In genomic region chr11:53299551-53300329, GRCm38 (mm10) we compare ENCODE assay signal across 8 mouse cellular contexts. TPM values are rescaled to one million over a fixed set of nuclear protein-coding genes. Genes with fewer than 3 reads are reported as not detected.
A peak's percentile ranks its signal among the peaks of the same experiment; 100 is the strongest.
DNase-seq lines count a peak whose midpoint lies in the region; ATAC-seq and TF ChIP-seq lines count a peak whose summit lies in the region.

No protein-coding gene starts in this region.

- H3K4me2 ChIP-seq in neural tube, embryonic 11.5 days (ENCODE audit: low read depth): peak overlapping the region; percentile 77
- H3K4me2 ChIP-seq in limb, embryonic 15.5 days: peak overlapping the region; percentile 53
- H3K4me2 ChIP-seq in midbrain, embryonic 16.5 days (ENCODE audit: low read length): peak overlapping the region; percentile 70

- peak; percentile 59 for ATAC-seq in neural tube, embryonic 11.5 days (ENCODE audit: insufficient read depth, low FRiP score, low TSS enrichment)
- peak; percentile 49; the same call in 1 of the 2 replicates for ATAC-seq in limb, embryonic 15.5 days (ENCODE audit: insufficient number of reproducible peaks, low FRiP score, low TSS enrichment, low read depth)
- ATAC-seq in midbrain, embryonic 16.5 days: peak; percentile 82

- no peaks in the 10 kb centered on the region; the same call in 1 of the 2 replicates for H3K36me3 ChIP-seq in neural tube, embryonic 11.5 days (ENCODE audit: control insufficient read depth, insufficient read depth, low read length)
- H3K36me3 ChIP-seq in kidney, adult 2 months (ENCODE audit: control insufficient read depth, insufficient read depth, low read length): no peaks in the 10 kb centered on the region
- H3K36me3 ChIP-seq in limb, embryonic 15.5 days: 0 out of 2 replicates have a peak, but pooled peaks cover 4% of the 10 kb centered on the region
- H3K36me3 ChIP-seq in midbrain, embryonic 16.5 days (ENCODE audit: control insufficient read depth, insufficient read depth, low read length): no peaks in the 10 kb centered on the region

- peak overlapping the region; percentile 100 for H3K4me3 ChIP-seq in neural tube, embryonic 11.5 days (ENCODE audit: low read depth, low read length)
- H3K4me3 ChIP-seq in kidney, adult 2 months (ENCODE audit: insufficient read depth, low read depth, low read length): peak overlapping the region; percentile 86
- peak overlapping the region; percentile 100 for H3K4me3 ChIP-seq in limb, embryonic 15.5 days
- H3K4me3 ChIP-seq in midbrain, embryonic 16.5 days (ENCODE audit: low read depth, low read length): peak overlapping the region; percentile 100

- peaks cover 9% of the 10 kb centered on the region; the same call in 1 of the 2 replicates for H3K4me1 ChIP-seq in neural tube, embryonic 11.5 days (ENCODE audit: control insufficient read depth, insufficient read depth, low read length)
- peaks cover 24% of the 10 kb centered on the region; the same call in 1 of the 2 replicates for H3K4me1 ChIP-seq in kidney, adult 2 months (ENCODE audit: control insufficient read depth, insufficient read depth, low read length)
- H3K4me1 ChIP-seq in limb, embryonic 15.5 days: peaks cover 29% of the 10 kb centered on the region
- H3K4me1 ChIP-seq in midbrain, embryonic 16.5 days (ENCODE audit: control insufficient read depth, insufficient read depth, low read length): peaks cover 32% of the 10 kb centered on the region

- peak; percentile 66 for DNase-seq in neural tube, embryonic 11.5 days (ENCODE audit: low spot score)
- no peak for DNase-seq in neural tube, embryonic 10.5 days (ENCODE audit: extremely low spot score, low spot score)
- peak; percentile 70 for DNase-seq in embryo, embryonic 11 days
- peak; percentile 61 to 78 for DNase-seq in heart, adult 18-20 months
- DNase-seq in kidney, adult 2 months: peak; percentile 85
- DNase-seq in spleen, postnatal 4 days (ENCODE audit: low spot score in 2 of 2): peak; percentile 62 to 81

- under 1% methylated on average over 74 of the region's 80 CpGs for WGBS in neural tube, embryonic 11.5 days
- under 1% methylated on average over 80 of the region's 80 CpGs for WGBS in kidney, adult 2 months
- WGBS in limb, embryonic 15.5 days: under 1% methylated on average over 80 of the region's 80 CpGs
- WGBS in midbrain, embryonic 16.5 days: under 1% methylated on average over 80 of the region's 80 CpGs

- H3K9ac ChIP-seq in neural tube, embryonic 11.5 days (ENCODE audit: low read length): peak overlapping the region; percentile 99
- H3K9ac ChIP-seq in limb, embryonic 15.5 days: peak overlapping the region; percentile 96
- peak overlapping the region; percentile 97 for H3K9ac ChIP-seq in midbrain, embryonic 16.5 days (ENCODE audit: low read depth, low read length)

- peak overlapping the region; percentile 96 for H3K27ac ChIP-seq in neural tube, embryonic 11.5 days (ENCODE audit: low read depth, low read length)
- peak overlapping the region; percentile 89 for H3K27ac ChIP-seq in kidney, adult 2 months (ENCODE audit: insufficient read depth, low read depth, low read length)
- H3K27ac ChIP-seq in limb, embryonic 15.5 days: peak overlapping the region; percentile 98
- H3K27ac ChIP-seq in midbrain, embryonic 16.5 days (ENCODE audit: low read length): peak overlapping the region; percentile 88

- H3K27me3 ChIP-seq in neural tube, embryonic 11.5 days (ENCODE audit: control insufficient read depth, insufficient read depth, low read length): no peaks in the 10 kb centered on the region
- H3K27me3 ChIP-seq in kidney, adult 2 months (replicated peaks; ENCODE audit: control insufficient read depth, insufficient read depth, low read length): no peaks in the 10 kb centered on the region
- H3K27me3 ChIP-seq in limb, embryonic 15.5 days: no peaks in the 10 kb centered on the region
- H3K27me3 ChIP-seq in midbrain, embryonic 16.5 days (ENCODE audit: control insufficient read depth, insufficient read depth, low read depth, low read length): no peaks in the 10 kb centered on the region

- H3K9me3 ChIP-seq in neural tube, embryonic 11.5 days (ENCODE audit: control insufficient read depth, low read length): no peaks in the 10 kb centered on the region
- no peaks in the 10 kb centered on the region for H3K9me3 ChIP-seq in limb, embryonic 15.5 days
- H3K9me3 ChIP-seq in midbrain, embryonic 16.5 days (replicated peaks; ENCODE audit: control insufficient read depth, low read length, poor library complexity, severe bottlenecking): no peaks in the 10 kb centered on the region

- no peak for TF ChIP-seq CTCF in kidney, adult 2 months (conservative IDR thresholded peaks at IDR 0.05; ENCODE audit: insufficient read depth, insufficient read length, low read depth, low read length)

- TF ChIP-seq POLR2A in kidney, adult 2 months (IDR thresholded peaks at IDR 0.05; ENCODE audit: low read depth, low read length): no peak

RNA-seq across cellular contexts. Expression of gene Hspa4, which starts 0.5 kb away (rescaled TPM):
- 109 and 115 TPM in 2 replicates for polyA plus RNA-seq in neural tube, embryonic 11.5 days (2014; fragmentation: Nextera tagmentation; extraction: Ambion mirVana)
- 100 to 1,000 TPM; 121 to 131 TPM for total RNA-seq in heart, adult 18-20 months (2021)
- 21.1 and 24.8 TPM in 2 replicates for polyA plus RNA-seq in kidney, adult 2 months (2012; rRNA removed)
- polyA plus RNA-seq in limb, embryonic 15.5 days (2015; fragmentation: Nextera tagmentation; extraction: Ambion mirVana): 66.2 and 73.6 TPM in 2 replicates
- 37.9 and 38.1 TPM in 2 replicates for polyA plus RNA-seq in midbrain, embryonic 16.5 days (2015; fragmentation: Nextera tagmentation; extraction: Ambion mirVana)

RNA-seq across cellular contexts. Expression of gene Zcchc10, which starts 24.7 kb away (rescaled TPM):
- 24.8 and 28.5 TPM in 2 replicates for polyA plus RNA-seq in neural tube, embryonic 11.5 days (2014; fragmentation: Nextera tagmentation; extraction: Ambion mirVana)
- 1 to 10 TPM; 6.1 to 6.6 TPM for total RNA-seq in heart, adult 18-20 months (2021)
- 4.9 and 5.0 TPM in 2 replicates for polyA plus RNA-seq in kidney, adult 2 months (2012; rRNA removed)
- polyA plus RNA-seq in limb, embryonic 15.5 days (2015; fragmentation: Nextera tagmentation; extraction: Ambion mirVana): 17.8 and 18.4 TPM in 2 replicates
- polyA plus RNA-seq in midbrain, embryonic 16.5 days (2015; fragmentation: Nextera tagmentation; extraction: Ambion mirVana): 13.7 and 16.1 TPM in 2 replicates

RNA-seq across cellular contexts. Expression of gene Aff4, which starts 50.9 kb away (rescaled TPM):
- polyA plus RNA-seq in neural tube, embryonic 11.5 days (2014; fragmentation: Nextera tagmentation; extraction: Ambion mirVana): 39.7 and 47.8 TPM in 2 replicates
- total RNA-seq in heart, adult 18-20 months (2021): 10 to 100 TPM; 50.8 to 83.3 TPM
- 18.0 and 18.7 TPM in 2 replicates for polyA plus RNA-seq in kidney, adult 2 months (2012; rRNA removed)
- polyA plus RNA-seq in limb, embryonic 15.5 days (2015; fragmentation: Nextera tagmentation; extraction: Ambion mirVana): 38.5 and 50.7 TPM in 2 replicates
- polyA plus RNA-seq in midbrain, embryonic 16.5 days (2015; fragmentation: Nextera tagmentation; extraction: Ambion mirVana): 42.4 and 53.5 TPM in 2 replicates
